ENCODE assay signal across 9 mouse cellular contexts in genomic region chr2:93421320-93421719, GRCm38 (mm10). TPM values are rescaled to one million over a fixed set of nuclear protein-coding genes. Genes with fewer than 3 reads are reported as not detected.
DNase-seq lines count a peak whose midpoint lies in the region; ATAC-seq and TF ChIP-seq lines count a peak whose summit lies in the region.
"Had no signal": no experiment of that assay in that cellular context is flagged by ENCODE, and none has a peak within 500 bp of the region (broad histone marks: within the 10 kb centered on the region; RNA-seq: fewer than 3 reads in every experiment).

No protein-coding gene starts in this region.

- no peak for ATAC-seq in CD4-positive, CD25-positive, alpha-beta regulatory T cell, adult 4 months
- 0 out of 2 replicates have a peak, but pooled peaks have one; percentile 16 for ATAC-seq in hindbrain, postnatal 0 days
- ATAC-seq in megakaryocyte progenitor cell, adult 5-6 weeks (replicated peaks; ENCODE audit: poor library complexity): peak; percentile 76

- no peaks in the 10 kb centered on the region for H3K27me3 ChIP-seq in hindbrain, postnatal 0 days (ENCODE audit: insufficient read depth, low read length)
- H3K27me3 ChIP-seq: lung, embryonic 15.5 days had no signal

- no peaks in the 10 kb centered on the region for H3K9me3 ChIP-seq in hindbrain, postnatal 0 days (ENCODE audit: low read length)
- H3K9me3 ChIP-seq: lung, embryonic 15.5 days had no signal

- no peak overlapping the region for H3K4me2 ChIP-seq in hindbrain, postnatal 0 days (ENCODE audit: low read depth, low read length)
- H3K4me2 ChIP-seq: lung, embryonic 15.5 days had no signal

- H3K4me1 ChIP-seq in hindbrain, postnatal 0 days (ENCODE audit: insufficient read depth, low read length): no peaks in the 10 kb centered on the region

- no peaks in the 10 kb centered on the region for H3K36me3 ChIP-seq in hindbrain, postnatal 0 days (ENCODE audit: insufficient read depth, low read length)
- H3K36me3 ChIP-seq: lung, embryonic 15.5 days had no signal

- no peak overlapping the region for H3K4me3 ChIP-seq in hindbrain, postnatal 0 days (ENCODE audit: low read length)
- H3K4me3 ChIP-seq: lung, embryonic 15.5 days had no signal

- no peak overlapping the region for H3K9ac ChIP-seq in hindbrain, postnatal 0 days (replicated peaks; ENCODE audit: low read length)
- H3K9ac ChIP-seq: lung, embryonic 15.5 days had no signal

- DNase-seq in CD4-positive, CD25-positive, alpha-beta regulatory T cell, adult 2 months (ENCODE audit: low read depth, low spot score): peak; percentile 85
- DNase-seq in adrenal gland, adult 2 months: peak; percentile 77
- peak; percentile 82 for DNase-seq in embryo, embryonic 11 days
- peak; percentile 81 for DNase-seq in hindbrain, postnatal 0 days (ENCODE audit: low spot score)
- DNase-seq in left cerebral cortex, adult 11 months (ENCODE audit: low spot score): peak; percentile 53
- peak; percentile 80 to 90 for DNase-seq in spleen, postnatal 10 days (ENCODE audit: low spot score in 2 of 2)

- H3K27ac ChIP-seq in hindbrain, postnatal 0 days: no peak overlapping the region
- H3K27ac ChIP-seq: lung, embryonic 15.5 days had no signal

- 26% methylated on average over 7 of the region's 7 CpGs for WGBS in hindbrain, postnatal 0 days

- peak; percentile 80 for TF ChIP-seq CTCF in hindbrain, postnatal 0 days (IDR thresholded peaks at IDR 0.05; ENCODE audit: low read depth)

RNA-seq across cellular contexts. Expression of gene Cd82, which starts 41.6 kb away (rescaled TPM):
- polyA plus RNA-seq in CD4-positive, CD25-positive, alpha-beta regulatory T cell, adult 4 months (2017; shearing (Covaris generic)): 1,000 to 10,000 TPM in 1 of 2 experiments, 100 to 1,000 TPM in 1; 432 to 1,042 TPM
- 10 to 100 TPM; 58.9 to 83.2 TPM for total RNA-seq in adrenal gland, adult 2 months (2021)
- polyA plus RNA-seq in adrenal gland, adult 2 months (2012; rRNA removed): 125 and 137 TPM in 2 replicates
- total RNA-seq in hindbrain, postnatal 0 days (2014; rRNA removed): 12.4 and 14.2 TPM in 2 replicates
- polyA plus RNA-seq in hindbrain, postnatal 0 days (2015; fragmentation: Nextera tagmentation; extraction: Ambion mirVana): 21.8 and 25.1 TPM in 2 replicates
- 15.0 and 20.2 TPM in 2 replicates for total RNA-seq in megakaryocyte progenitor cell, adult 5-6 weeks (2015)
- total RNA-seq in megakaryocyte progenitor cell, adult 5-6 weeks (2017): 23.9 and 31.2 TPM in 2 replicates
